Mouse (Mus musculus) kidney, adult 18-20 months (tissue): ENCODE results near the gene Lsr.

Experiments
- DNase-seq: peaks from one replicate; pipeline ENCODE4 v3.0.0; 2021

Gene Lsr

DNA sequence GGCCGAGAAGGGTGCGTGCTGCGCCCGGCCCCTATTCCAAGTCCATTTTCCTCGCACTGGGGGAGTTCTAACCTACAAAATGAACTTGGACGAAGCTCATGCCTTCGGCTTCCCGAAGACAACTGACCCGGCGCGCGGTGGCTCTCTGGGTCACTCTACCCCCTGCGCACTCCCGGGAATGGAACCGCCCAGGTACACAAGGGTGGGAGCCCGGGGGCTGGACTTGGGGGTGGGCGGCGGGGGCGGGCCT lies at the start of gene Lsr:
Gene Lsr, minus strand, starts transcription at position 214 of the 250 bp plus-strand sequence.
- DNase-seq = no peak

DNA sequence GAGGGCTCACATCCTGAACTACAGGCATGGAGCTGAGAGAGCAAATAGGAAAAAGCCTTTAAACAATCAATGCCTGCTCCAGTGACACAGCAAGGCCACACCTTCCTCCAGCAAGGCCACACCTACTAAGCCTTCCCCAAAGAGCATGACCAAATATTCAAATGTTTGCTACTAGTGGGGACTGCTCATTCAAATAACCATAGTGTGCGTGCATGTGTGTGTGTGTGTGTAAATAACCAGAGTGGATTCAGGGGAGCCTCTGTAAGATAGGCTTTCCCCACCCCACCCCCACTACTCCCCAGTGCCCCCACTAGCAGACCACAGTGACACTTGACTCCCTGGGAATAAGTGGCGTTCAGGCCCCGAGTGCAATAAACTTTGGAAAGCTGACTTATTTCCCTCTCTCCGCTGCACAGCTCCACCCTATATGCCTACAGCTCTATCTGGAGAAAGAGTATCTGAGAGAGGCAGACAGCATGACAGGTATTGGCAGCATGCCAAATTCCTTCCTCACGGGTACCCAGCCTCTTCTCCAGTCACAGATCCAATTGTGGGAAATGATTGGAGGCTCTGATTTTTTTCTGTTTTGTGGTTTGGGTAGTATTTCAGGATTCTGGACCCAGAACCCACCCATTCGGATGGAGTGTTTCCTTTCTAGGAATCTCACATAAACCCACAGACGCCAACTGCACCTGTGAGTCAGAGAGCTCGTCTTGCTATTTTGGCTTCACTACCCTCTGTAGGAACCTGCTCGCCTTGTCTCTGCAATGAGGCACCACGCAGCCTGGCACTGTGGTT lies 44.0 kb upstream of the Lsr start:
- DNase-seq = no peak

DNA sequence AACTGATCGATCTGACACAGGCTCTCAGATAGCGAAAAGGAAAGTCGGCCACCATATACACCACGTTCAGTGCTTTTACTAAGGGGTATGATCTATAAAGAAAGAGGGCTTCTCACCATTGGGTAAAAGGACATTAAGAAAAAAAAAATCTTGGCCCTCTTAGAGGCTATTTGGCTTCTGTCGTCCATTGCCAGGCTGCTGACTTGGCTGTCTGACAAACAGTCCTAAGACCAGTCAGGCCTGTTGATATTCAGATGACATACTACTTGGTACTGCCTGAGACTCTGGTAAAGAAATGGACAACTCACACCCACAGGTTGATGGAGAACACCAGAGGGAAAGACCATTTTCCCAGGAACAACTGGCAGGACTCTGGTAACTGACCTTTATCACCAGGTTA lies 39.7 kb upstream of the Lsr start:
- DNase-seq = no peak

DNA sequence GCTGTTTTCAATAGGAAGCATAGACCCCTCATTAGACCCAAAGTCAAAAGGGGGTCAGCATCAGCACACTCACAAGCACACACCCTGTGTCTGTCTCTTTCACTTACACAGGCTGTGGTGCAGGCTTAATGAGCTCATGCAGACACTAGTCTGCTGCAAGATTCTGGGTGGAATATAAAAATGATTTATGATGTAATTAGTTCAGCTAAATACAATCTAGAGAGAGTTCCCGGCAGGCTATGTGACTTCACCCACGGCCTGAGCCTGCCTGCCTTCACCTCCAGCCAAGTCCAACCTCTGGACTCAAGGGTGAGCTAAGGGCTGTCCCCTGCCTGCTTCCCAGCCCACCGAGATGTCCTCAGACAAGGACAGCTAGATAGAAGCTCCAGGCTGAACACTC lies 35.6 kb upstream of the Lsr start:
- no peak for DNase-seq

DNA sequence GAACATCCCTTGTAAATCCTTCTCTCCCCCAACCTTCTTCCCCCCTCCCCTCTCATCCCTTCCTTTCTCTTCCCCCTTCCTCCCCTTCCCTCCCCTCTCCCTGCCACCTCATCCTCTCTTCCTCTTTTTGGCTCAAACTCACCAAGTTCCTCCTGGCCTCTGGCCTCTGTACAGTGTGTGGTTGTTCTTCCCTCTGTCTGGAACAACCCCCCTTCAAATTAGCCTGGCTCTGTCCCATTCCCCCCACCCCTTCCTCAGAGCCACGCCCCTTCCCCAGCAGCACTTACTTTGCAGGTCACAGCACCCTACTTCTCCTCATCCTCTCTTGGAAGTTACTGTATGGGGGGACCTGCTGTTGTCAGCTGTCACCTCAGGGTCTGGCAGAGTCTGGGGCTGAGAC lies 34.9 kb upstream of the Lsr start:
- DNase-seq = no peak

DNA sequence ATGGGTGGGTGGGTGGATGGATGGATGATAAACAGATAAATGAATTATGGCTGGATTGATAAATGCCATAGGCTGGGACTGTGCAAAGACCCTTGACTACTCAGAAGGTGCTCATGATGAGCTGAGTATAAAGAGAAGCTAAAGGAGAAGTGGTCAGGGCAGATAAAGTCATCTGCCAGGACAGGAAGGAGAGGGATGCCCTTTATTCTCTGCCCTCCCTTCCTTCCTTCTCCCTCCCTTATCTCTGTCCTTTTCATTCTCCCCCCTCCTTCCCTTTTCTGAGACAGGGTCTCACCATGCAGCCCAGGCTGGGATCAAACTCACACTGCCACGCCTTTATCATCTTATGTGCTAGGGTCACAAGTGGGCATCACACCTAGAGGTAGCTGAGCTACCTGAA lies 34.5 kb upstream of the Lsr start:
- no peak for DNase-seq

DNA sequence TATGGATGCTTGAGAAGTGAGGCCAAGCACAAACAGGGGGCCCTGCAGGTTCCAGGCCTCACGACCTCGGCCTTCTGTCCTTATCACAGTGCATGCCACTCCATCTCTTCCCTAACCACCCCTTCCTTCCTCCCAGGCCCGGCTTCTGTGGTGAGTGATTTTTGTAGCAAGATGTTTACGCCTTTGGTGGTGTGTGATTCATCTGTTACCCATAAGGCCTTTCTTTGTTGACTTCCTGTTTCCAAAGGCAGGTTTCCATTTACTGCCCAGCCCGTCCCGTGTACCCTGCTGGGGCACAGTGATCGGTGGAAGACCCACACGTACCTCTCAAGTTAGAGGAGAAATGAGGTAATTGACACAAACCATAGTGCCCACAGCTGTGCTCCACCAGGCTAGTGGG lies 29.4 kb upstream of the Lsr start:
- peak; percentile 18 for DNase-seq

DNA sequence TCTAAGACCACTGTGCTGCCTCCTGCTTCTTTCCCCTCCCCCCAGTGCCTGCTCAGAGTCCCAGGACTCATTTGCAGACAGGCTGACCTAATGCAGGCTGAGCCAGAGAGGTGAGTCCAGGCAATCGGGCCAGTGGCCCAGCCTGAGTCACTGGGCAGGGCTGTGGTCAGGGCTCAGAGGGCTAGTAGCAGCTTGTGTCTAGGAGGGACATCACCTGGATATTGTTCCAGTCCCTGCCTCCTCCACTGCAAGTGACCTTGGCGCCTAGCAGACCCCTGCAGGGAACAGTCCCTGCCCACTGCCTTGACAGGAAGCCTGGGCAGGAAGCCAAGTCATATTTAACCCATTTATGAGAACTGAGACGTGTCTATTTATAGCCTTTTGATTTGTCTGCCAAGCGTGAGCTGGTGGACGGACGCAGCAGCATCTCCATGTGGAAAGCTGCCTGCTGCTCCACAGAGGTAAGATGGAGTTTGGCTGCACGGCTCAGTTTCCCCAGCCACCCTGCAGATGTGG lies 27.3 kb upstream of the Lsr start:
- DNase-seq = peak; percentile 40

DNA sequence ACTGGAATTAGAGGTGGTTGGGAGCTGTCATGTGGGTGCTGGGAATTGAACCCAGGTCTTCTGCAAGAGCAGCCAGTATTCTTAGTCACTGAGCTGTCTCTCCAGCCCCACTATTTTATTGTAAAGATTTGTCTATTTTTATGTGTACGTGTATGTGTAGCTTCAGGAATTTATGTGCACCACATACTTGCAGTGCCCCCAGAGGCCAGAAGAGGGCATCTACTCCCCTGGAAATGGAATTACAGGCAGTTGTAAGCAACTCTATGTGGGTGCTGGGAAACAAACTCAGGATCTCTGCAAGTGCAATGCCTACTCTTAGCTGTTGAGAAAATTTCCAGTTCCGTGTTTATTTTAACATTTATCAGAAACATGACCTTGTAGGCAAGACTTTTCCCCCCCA lies 23.2 kb upstream of the Lsr start:
- DNase-seq = no peak

DNA sequence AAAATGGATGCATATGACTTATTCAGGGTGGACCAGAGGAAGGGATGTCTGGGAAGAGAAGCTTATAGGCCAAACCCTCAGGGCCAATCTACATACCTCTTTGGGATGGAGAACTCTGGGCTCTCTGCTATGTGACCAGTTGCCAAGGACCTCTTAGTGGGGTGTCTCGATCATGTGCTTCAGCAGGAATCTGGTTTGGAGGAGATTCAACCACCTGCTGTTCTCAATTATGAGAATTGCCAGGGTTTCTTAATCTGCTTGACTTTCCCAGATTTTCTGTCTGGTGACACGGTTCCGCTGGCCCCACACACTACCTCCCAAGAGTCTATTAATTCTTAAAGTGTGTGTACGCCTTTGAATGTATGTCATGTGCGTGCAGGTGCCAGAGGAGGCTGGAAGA lies 20.7 kb upstream of the Lsr start:
- no peak for DNase-seq

DNA sequence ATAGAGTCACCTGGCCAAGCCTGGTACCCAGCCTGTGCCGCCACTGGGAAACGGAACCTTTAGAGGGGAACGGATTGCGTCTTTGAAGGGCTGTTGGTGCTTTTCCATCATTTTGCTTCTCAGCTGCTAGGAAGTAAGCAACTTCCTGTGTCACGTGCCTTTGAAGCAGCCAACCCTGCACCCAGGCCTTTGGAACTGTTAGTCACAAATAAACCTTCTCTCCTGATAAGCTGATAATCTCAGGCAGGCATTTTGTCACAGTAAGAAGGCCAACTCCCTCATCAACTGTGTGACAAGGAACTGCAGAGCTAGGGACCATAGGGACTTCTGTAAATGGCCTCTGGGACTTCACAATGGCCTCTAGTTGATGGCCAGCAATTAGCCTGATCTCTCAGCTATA lies 18.9 kb upstream of the Lsr start:
- no peak for DNase-seq

DNA sequence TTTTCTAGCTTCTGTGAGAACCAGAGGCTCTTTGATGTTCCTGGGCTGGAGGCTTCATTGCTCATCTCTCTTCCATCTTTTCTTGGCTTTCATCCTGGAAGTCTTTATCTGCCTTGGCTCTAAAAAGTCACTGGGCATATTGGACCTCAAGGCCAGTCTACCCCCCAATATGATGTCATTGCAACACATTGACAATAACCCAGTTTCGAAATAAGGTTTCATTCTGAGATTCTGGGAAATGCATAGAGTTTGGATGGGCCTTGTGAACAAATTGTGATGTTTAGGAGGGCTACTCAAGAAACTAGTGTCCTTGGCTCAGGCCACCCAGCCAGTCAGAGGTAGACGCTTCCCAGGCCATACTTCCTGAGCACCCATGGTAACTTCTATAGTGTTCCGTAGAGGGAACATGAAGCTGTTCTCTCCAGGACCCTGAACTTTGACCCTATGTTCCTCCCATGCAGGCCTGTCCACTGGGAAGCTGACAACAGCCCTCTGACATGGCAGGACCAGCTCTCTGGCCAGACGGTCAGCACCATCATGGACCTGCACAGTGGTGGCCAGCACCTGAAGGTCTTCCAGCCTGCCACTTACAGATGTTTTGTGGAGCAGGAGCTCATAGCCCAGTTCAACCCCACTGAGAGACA lies 15.4 kb upstream of the Lsr start:
- no peak for DNase-seq

DNA sequence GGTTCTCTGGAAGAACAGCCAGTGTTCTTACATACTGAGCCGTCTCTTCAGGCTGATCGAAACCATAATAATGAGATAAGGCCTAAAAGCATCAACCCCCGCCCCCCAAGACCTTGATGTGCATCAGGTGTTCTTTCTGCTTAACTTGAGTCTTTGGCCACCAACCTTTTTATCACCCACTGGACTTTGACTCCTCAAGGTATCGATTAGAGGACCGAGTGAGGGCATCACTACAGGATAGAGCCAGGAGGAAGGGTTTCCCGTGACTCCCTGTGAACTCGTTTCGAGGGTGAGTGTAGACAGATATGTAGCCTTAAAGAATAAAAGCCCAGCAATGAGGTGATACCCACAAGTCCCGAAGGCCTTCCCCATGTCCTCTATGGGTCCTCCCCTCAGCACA lies 12.1 kb upstream of the Lsr start:
- DNase-seq = no peak

DNA sequence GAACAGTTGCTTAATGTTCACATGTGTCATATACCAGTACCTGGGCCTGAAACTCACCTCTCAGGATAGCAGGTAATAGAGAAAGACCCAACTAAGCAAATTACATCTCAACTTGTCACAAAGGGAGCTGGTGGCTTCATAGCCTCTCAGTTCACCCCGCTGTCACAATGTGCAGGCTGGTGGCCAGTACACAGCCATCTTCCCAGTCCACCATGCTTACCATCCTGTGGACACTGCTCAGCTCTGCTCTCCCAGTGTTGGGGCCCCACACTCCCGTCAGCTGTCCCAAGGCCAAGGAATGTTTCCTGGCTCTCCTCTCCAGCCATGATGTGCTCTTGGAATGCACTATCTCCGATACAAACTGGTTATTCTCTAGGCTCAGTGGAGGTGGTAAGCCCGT lies 8.4 kb upstream of the Lsr start:
- DNase-seq = no peak

DNA sequence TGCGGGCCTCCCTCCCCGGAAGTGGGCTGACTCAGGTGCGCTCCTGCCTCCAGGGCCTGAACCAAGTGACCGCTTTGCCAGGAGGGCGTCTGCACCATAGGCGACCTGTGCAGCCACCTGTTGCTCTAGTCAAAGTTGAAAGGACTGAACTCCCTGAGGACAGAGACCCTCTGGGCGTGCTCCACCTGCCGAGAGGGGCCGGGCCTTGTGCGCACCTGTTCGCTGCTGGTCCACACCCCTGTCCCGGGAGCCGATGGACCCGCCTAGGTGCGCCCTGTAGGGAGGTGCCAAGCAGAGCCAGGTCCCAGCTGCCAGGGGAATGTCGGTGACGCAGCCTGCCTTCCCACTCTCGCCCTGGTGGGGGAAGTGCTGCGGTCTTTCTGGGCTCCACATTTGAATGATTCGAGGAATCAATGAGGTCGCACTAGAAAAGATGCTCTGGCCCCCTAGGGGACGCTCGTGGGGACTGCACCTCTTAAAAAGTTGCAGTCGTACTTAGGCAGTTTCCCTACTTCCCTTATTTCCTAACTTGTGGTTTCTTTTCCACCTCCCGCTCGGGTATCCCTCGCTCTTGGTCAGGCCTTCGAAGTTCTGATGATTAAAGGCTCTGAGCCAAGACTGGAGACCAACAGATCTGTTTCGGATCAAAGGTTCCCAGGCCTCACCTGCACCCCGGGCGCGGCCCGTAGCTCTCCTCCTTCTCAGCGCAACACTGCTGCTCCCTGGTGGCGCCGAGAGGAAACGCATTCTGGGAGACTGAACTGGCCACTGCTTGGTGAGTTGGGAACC lies 431 bp upstream of the Lsr start, which contains the start of gene Fam187b:
Gene Fam187b, plus strand, starts transcription at position 290 of the 789 bp plus-strand sequence.
- DNase-seq = peak; percentile 92

DNA sequence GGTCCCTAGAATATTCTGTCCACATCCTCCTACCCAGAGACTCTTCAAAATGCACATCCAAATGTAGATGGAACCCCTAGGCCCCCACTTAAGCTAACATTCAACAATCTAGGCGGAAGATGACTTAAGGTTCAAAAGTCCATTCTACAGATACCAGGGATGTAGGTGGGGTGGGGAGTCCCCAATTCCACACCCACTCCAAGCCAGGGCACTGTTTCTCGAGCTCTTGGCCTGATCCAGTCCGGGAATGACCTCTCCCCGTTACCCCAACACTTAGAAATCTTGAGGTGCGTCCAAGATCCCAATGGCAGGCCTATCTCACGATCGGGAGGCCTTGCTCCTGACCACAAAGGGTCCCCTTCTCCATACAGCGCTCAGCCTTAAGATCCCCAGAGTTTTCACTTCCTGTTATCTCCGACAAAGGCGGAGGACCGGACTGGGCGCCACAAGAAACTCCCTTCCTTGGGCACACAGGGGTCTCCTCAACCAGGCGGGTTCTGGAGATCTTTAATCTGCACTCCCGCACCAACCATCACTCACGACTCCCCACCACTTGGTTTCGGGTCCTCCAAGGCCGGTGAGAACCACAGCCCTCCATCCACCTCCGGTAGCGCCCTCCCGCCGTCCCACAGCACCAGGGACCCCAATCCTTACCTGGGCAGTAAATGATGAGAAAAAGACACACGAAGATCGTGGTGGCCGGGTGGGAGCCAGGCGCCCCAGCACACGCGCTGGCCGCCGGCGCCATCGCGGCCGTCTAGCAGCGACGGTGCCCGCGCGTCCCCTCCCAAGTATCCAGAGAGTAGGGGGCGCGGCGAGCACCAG lies 626 bp downstream of the Lsr start:
- peak; percentile 22 for DNase-seq

DNA sequence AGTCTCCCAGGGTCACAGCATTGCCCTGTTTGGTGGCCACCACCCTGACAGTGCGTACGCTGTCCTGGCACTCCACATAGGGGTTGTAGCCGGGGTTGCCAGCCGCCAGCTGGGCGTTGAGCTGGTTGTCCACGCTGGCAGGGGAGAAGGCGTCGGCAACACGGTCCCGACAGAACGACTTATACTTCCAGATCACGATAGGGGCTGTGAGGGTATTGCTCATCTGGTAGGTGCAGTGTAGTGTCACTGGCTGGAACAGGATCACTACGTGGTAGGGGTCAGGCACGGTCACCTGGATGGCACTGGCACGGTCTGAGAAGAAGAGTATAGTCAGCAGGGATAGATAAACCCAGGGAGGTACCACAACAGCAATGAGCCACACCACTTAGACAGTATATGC lies 1.4 kb downstream of the Lsr start:
- no peak for DNase-seq

DNA sequence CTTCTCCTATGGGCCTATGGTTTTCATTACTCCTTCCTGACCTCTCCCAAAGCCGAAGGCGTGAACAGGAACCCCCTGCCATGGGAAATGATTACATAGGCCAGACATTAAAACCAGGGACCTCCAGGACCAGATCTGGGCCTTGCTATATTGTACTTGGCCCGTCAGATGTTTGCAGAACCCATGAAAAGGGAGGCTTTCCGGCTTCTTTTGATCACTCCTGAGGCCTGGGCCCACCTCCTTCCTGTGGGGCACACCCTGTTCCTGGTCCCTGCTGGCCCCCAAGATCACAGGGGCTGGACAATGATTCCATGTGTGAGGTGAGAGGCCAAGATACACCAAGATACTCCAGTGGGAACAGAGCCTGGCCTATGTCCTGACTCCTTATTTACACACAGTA lies 4.1 kb downstream of the Lsr start:
- no peak for DNase-seq

DNA sequence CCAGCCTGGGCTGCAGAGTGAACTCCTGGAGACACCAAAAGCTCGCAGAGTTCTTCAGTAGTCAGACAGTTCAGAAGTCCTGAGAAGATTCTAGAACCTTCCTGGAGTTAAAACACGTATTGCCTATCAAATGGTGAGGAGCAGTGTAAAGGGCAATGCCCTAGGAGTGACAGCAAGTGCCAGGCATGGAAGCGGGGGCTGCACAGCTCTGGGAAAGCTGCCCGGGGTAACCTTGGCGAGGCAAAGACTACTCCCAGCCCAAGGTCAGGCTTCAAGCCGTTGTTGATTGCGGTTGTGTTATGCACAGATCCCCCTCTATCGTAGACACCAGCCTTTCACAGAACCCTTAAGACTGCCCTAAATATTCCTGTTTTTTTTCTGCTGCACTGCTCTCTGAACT lies 4.7 kb downstream of the Lsr start:
- DNase-seq = no peak

DNA sequence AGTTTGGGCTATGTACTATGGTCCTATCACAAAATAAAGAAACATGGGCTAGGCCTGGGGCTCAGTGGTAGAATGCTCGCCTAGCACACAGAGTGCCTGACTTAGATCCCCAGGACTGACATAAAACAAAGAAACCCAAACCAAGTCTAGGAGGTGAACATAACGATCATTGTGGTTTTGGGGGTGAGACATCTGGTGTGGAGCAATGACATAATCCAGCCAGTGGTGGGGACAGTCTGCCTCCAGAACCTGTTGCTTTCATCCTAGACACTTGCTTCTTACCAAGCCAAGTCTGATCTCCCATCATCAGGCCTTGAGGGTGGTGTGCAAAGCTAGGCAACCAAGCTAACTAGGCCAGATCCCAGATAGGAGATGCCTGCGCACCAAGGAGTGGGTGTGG lies 6.6 kb downstream of the Lsr start:
- no peak for DNase-seq

DNA sequence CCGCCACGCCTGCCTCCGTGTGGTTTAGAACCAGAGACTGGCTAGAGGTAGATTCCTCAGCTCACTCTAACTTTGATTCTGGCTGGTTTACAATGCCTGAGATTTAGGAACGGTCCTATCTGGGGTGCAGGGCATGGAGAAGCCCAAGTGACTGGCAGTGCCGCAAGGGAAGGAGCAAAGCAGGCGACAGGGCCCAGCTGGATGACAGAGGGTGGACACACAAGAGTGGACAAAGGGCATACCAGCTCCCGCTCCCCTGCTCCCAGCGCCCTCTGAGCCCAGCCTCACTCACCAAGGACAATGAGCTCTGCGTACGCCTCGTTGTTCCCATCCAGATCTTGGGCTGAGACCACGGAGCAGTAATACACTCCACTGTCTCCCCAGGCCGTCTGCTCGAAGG lies 7.6 kb downstream of the Lsr start:
- no peak for DNase-seq

DNA sequence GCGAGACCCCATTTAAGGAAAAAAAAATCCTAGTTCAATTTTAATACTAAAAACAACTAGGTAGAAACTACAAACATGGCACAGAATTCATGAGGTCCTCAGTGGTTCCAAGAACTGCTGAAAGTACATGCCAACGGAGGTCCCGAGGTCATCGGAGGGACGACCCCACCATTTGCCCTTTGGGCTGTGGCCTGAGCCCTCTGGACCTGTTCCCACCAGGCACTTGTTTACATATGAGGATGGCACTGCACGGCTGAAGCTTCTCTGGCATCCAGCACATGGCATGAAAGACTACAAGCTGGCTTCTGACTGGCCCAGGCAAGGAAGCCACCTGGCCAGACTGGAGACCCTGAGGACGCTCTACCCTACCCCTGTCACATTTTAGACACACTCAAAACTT lies 8.9 kb downstream of the Lsr start:
- DNase-seq = no peak

DNA sequence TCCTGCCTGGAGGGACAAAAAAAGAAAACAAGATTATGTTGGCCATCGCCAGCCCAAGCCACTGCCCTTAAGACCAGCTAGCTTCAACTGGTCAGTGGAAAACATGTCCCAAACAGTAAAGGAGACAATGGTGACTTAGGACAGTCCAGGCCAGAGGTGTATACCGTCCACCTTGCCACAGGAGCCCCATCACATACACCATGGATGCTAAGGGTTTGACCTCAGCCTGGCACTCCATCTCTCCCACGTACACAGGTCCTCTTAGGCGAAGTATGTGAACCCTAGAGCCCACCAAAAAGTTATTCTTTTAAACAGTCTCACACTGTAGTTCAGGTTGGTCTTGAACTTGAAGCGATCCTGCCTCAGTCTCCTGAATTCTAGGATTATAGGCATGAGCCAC lies 10.4 kb downstream of the Lsr start:
- no peak for DNase-seq
